Comparison of ENCODE assay signal across 7 mouse cellular contexts in the genomic region with DNA sequence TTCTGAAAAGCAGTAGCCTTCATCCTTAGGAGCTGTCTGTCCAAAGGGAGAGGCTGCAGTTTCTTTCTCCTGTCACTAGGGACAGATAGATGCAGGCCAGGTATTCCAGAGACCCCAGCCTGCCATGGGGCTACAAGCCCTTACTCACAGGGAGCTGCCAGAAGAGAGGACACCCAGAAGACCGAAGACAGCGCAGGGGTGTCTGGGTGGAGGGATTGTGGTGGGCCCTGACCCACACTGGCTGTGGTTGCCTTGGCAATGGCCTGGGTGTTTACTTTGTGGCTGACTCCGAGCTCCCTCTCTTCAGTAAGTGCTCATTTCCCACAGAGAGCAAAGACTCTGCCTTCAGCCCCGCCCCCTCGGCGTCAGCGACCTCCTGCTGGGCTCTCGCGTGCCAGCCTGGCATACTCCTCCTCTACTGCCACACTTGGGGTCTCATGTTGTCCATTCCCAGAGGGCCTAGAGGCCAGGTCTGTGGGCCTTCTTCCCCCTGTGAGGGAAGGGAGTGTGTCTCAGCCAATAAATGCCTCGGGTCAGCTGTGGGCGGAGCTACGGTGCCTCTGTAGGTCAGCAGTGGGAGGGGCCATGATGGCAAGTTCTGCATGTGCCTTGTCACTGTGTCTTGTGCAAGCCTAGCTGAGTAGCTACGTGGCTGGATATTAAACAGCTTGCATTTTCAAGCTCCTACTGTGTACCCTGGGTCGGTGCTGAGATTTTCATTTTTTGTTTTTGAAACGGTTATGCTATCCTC. TPM values are rescaled to one million over a fixed set of nuclear protein-coding genes. Genes with fewer than 3 reads are reported as not detected.
DNase-seq lines count a peak whose midpoint lies in the region; ATAC-seq and TF ChIP-seq lines count a peak whose summit lies in the region.

No protein-coding gene starts in this region.

- H3K27ac ChIP-seq in forebrain, embryonic 14.5 days (ENCODE audit: low read depth, low read length), result no peak overlapping the region
- peak overlapping the region; percentile 83 for H3K27ac ChIP-seq in hindbrain, embryonic 10.5 days
- peak overlapping the region; percentile 75 for H3K27ac ChIP-seq in limb, embryonic 13.5 days
- H3K27ac ChIP-seq in midbrain, embryonic 14.5 days (replicated peaks; ENCODE audit: low read depth, low read length), result peak overlapping the region; percentile 32; the same call in 1 of the 2 replicates
- H3K27ac ChIP-seq in stomach, embryonic 15.5 days, result peak overlapping the region; percentile 96

- H3K4me3 ChIP-seq in forebrain, embryonic 14.5 days (ENCODE audit: low read depth, low read length), result peak overlapping the region; percentile 22; the same call in 1 of the 2 replicates
- peak overlapping the region; percentile 53 for H3K4me3 ChIP-seq in hindbrain, embryonic 10.5 days
- peak overlapping the region; percentile 36 for H3K4me3 ChIP-seq in limb, embryonic 13.5 days
- H3K4me3 ChIP-seq in midbrain, embryonic 14.5 days (replicated peaks; ENCODE audit: low read depth, low read length), result peak overlapping the region; percentile 26
- H3K4me3 ChIP-seq in stomach, embryonic 15.5 days (replicated peaks), result peak overlapping the region; percentile 42

- ATAC-seq in Patski, result peak; percentile 68
- peak; percentile 73 for ATAC-seq in forebrain, embryonic 14.5 days
- peak; percentile 35; the same call in 1 of the 2 replicates for ATAC-seq in limb, embryonic 13.5 days (ENCODE audit: low FRiP score, low read depth)
- ATAC-seq in midbrain, embryonic 14.5 days (ENCODE audit: low FRiP score, low TSS enrichment), result peak; percentile 58; the same call in 1 of the 2 replicates
- peak; percentile 70 for ATAC-seq in stomach, embryonic 15.5 days (ENCODE audit: insufficient read depth, low FRiP score, low read depth)

- CTCF ChIA-PET in Patski (lab: Charles Lee), result interaction anchor here (0.8 to 2.7 kb wide), 8 partner anchors 10 to 187 kb away, joined by 3 to 12 read pairs (median 3); no protein-coding TSS in a partner anchor

- H3K36me3 ChIP-seq in forebrain, embryonic 14.5 days (ENCODE audit: control insufficient read depth, insufficient read depth, low read length), result no peaks in the 10 kb centered on the region
- no peaks in the 10 kb centered on the region for H3K36me3 ChIP-seq in hindbrain, embryonic 10.5 days
- H3K36me3 ChIP-seq in limb, embryonic 13.5 days, result no peaks in the 10 kb centered on the region
- H3K36me3 ChIP-seq in midbrain, embryonic 14.5 days (ENCODE audit: control insufficient read depth, insufficient read depth, low read length), result no peaks in the 10 kb centered on the region
- no peaks in the 10 kb centered on the region for H3K36me3 ChIP-seq in stomach, embryonic 15.5 days

- WGBS in forebrain, embryonic 14.5 days, result 4% methylated on average over 15 of the region's 15 CpGs
- 5% methylated on average over 15 of the region's 15 CpGs for WGBS in hindbrain, embryonic 10.5 days
- 6% methylated on average over 15 of the region's 15 CpGs for WGBS in limb, embryonic 13.5 days
- WGBS in midbrain, embryonic 14.5 days, result 4% methylated on average over 15 of the region's 15 CpGs
- WGBS in stomach, embryonic 15.5 days, result 3% methylated on average over 15 of the region's 15 CpGs

- H3K4me1 ChIP-seq in forebrain, embryonic 14.5 days (ENCODE audit: control insufficient read depth, insufficient read depth, low read length), result no peaks in the 10 kb centered on the region; the same call in 1 of the 2 replicates
- H3K4me1 ChIP-seq in hindbrain, embryonic 10.5 days (replicated peaks), result peaks cover 62% of the 10 kb centered on the region
- peaks cover 55% of the 10 kb centered on the region for H3K4me1 ChIP-seq in limb, embryonic 13.5 days
- peaks cover 9% of the 10 kb centered on the region for H3K4me1 ChIP-seq in midbrain, embryonic 14.5 days (ENCODE audit: control insufficient read depth, insufficient read depth, low read length)
- peaks cover 49% of the 10 kb centered on the region for H3K4me1 ChIP-seq in stomach, embryonic 15.5 days

- H3K27me3 ChIP-seq in Patski, result no peaks in the 10 kb centered on the region
- peaks cover 12% of the 10 kb centered on the region for H3K27me3 ChIP-seq in forebrain, embryonic 14.5 days (replicated peaks; ENCODE audit: control insufficient read depth, insufficient read depth, low read length)
- peaks cover 26% of the 10 kb centered on the region for H3K27me3 ChIP-seq in hindbrain, embryonic 10.5 days (ENCODE audit: insufficient read depth, poor library complexity, severe bottlenecking)
- H3K27me3 ChIP-seq in limb, embryonic 13.5 days, result peaks cover 12% of the 10 kb centered on the region
- peaks cover 13% of the 10 kb centered on the region; the same call in 1 of the 2 replicates for H3K27me3 ChIP-seq in midbrain, embryonic 14.5 days (ENCODE audit: control insufficient read depth, insufficient read depth, low read length)
- H3K27me3 ChIP-seq in stomach, embryonic 15.5 days (replicated peaks), result no peaks in the 10 kb centered on the region

- POLR2A ChIA-PET in Patski (lab: Charles Lee), result no interaction called here

- H3K4me2 ChIP-seq in forebrain, embryonic 14.5 days (ENCODE audit: low read length), result peak overlapping the region; percentile 41
- peak overlapping the region; percentile 58 for H3K4me2 ChIP-seq in limb, embryonic 13.5 days (replicated peaks)
- peak overlapping the region; percentile 44 for H3K4me2 ChIP-seq in midbrain, embryonic 14.5 days (ENCODE audit: low read length)
- peak overlapping the region; percentile 65 for H3K4me2 ChIP-seq in stomach, embryonic 15.5 days

- TF ChIP-seq CTCF in Patski (IDR thresholded peaks at IDR 0.05), result no peak

- DNase-seq in Patski (ENCODE audit: low read depth, low spot score), result peak; percentile 59
- DNase-seq in c-Kit-positive CD71-positive TER-119-negative erythroid progenitor cells, embryonic 14.5 days (ENCODE audit: low read depth), result peak; percentile 90
- DNase-seq in forebrain, embryonic 14.5 days (ENCODE audit: low spot score), result peak; percentile 58
- peak; percentile 87 for DNase-seq in hindbrain, embryonic 10.5 days (ENCODE audit: low spot score)
- peak; percentile 70 for DNase-seq in midbrain, embryonic 14.5 days

- no peaks in the 10 kb centered on the region for H3K9me3 ChIP-seq in forebrain, embryonic 14.5 days (replicated peaks; ENCODE audit: control insufficient read depth, low read length)
- H3K9me3 ChIP-seq in hindbrain, embryonic 10.5 days, result no peaks in the 10 kb centered on the region
- H3K9me3 ChIP-seq in limb, embryonic 13.5 days, result no peaks in the 10 kb centered on the region
- H3K9me3 ChIP-seq in midbrain, embryonic 14.5 days (ENCODE audit: control insufficient read depth, low read length), result no peaks in the 10 kb centered on the region
- no peaks in the 10 kb centered on the region for H3K9me3 ChIP-seq in stomach, embryonic 15.5 days

- in situ Hi-C loops in Patski (cut with MboI; ENCODE audit: low pct_unique_long_range_greater_than_20kb), result no loop called here

- no peak overlapping the region for H3K9ac ChIP-seq in forebrain, embryonic 14.5 days (ENCODE audit: low read length)
- H3K9ac ChIP-seq in limb, embryonic 13.5 days, result 0 out of 2 replicates have a peak overlapping the region, but pooled peaks have one; percentile 35
- H3K9ac ChIP-seq in midbrain, embryonic 14.5 days (replicated peaks; ENCODE audit: low read length), result no peak overlapping the region
- H3K9ac ChIP-seq in stomach, embryonic 15.5 days, result no peak overlapping the region

RNA-seq across cellular contexts. Expression of a gene that starts 19.5 kb away (rescaled TPM):
- 16.0 TPM for polyA plus RNA-seq in Patski (2021)
- 5.4 and 6.3 TPM in 2 replicates for polyA plus RNA-seq in forebrain, embryonic 14.5 days (2014; fragmentation: Nextera tagmentation; extraction: Ambion mirVana)
- polyA plus RNA-seq in hindbrain, embryonic 10.5 days (2016; fragmentation: Nextera tagmentation; extraction: Ambion mirVana), result 2.7 and 4.0 TPM in 2 replicates
- 6.7 and 7.2 TPM in 2 replicates for polyA plus RNA-seq in limb, embryonic 13.5 days (2015; fragmentation: Nextera tagmentation; extraction: Ambion mirVana)
- polyA plus RNA-seq in midbrain, embryonic 14.5 days (2014; fragmentation: Nextera tagmentation; extraction: Ambion mirVana), result 7.8 and 13.1 TPM in 2 replicates
- polyA plus RNA-seq in stomach, embryonic 15.5 days (2015; fragmentation: Nextera tagmentation; extraction: Ambion mirVana), result 6.1 and 6.2 TPM in 2 replicates
